Mouse (Mus musculus) midbrain, embryonic 15.5 days (tissue): ENCODE measurements around the gene Gse1. TPM values are rescaled to one million over a fixed set of nuclear protein-coding genes. Genes with fewer than 3 reads are reported as not detected.
A peak's percentile ranks its signal among the peaks of the same experiment; 100 is the strongest.

ENCODE experiments used
- ATAC-seq: fragments of 200-750 bp; cut with Nextera tagmentation; replicated peaks from 2 replicates; pipeline ENCODE4 v1.8.0; 2017; ENCODE audit warnings: moderate TSS enrichment
- H3K27ac ChIP-seq: fragments of 300-500 bp; sonication (generic); 2 replicates; pipeline ENCODE4 v1.5.1; 2015; ENCODE audit warnings: mild to moderate bottlenecking, inconsistent platforms
- H3K27me3 ChIP-seq: fragments of 300-500 bp; sonication (generic); replicated peaks from 2 replicates; pipeline ENCODE4 v1.6.1; 2015; ENCODE audit warnings: inconsistent platforms
- H3K36me3 ChIP-seq: fragments of 300-500 bp; sonication (generic); replicated peaks from 2 replicates; pipeline ENCODE4 v1.6.1; 2015; ENCODE audit warnings: inconsistent platforms
- H3K4me1 ChIP-seq: fragments of 300-500 bp; sonication (generic); 2 replicates; pipeline ENCODE4 v1.6.1; 2015; ENCODE audit warnings: inconsistent platforms
- H3K4me2 ChIP-seq: fragments of 300-500 bp; sonication (generic); 2 replicates; pipeline ENCODE4 v1.6.1; 2015; ENCODE audit warnings: inconsistent platforms, mild to moderate bottlenecking, moderate library complexity
- H3K4me3 ChIP-seq: fragments of 300-500 bp; sonication (generic); 2 replicates; pipeline ENCODE4 v1.5.1; 2015; ENCODE audit warnings: mild to moderate bottlenecking, inconsistent platforms
- H3K9ac ChIP-seq: fragments of 300-500 bp; sonication (generic); 2 replicates; pipeline ENCODE4 v1.6.1; 2015; ENCODE audit warnings: mild to moderate bottlenecking, inconsistent platforms
- H3K9me3 ChIP-seq: fragments of 300-500 bp; sonication (generic); 2 replicates; pipeline ENCODE4 v1.6.1; 2016; ENCODE audit warnings: inconsistent platforms
- WGBS: fragments of 180-500 bp; shearing (Covaris S2); methylation state at CpG from one replicate; pipeline ENCODE4 v1.1.7; 2015; ENCODE audit warnings: mixed read lengths; 5-methylcytosine and 5-hydroxymethylcytosine counted together
- polyA plus RNA-seq: library from polyadenylated mRNA; unstranded; fragments of >200 nt; fragmentation: Nextera tagmentation; extraction: Ambion mirVana; gene quantifications from 2 replicates; pipeline ENCODE4 v1.2.1, GENCODE M21; 2015

Gene Gse1
- polyA plus RNA-seq, 1 experiment from 2014 or later = 21.2 TPM

DNA sequence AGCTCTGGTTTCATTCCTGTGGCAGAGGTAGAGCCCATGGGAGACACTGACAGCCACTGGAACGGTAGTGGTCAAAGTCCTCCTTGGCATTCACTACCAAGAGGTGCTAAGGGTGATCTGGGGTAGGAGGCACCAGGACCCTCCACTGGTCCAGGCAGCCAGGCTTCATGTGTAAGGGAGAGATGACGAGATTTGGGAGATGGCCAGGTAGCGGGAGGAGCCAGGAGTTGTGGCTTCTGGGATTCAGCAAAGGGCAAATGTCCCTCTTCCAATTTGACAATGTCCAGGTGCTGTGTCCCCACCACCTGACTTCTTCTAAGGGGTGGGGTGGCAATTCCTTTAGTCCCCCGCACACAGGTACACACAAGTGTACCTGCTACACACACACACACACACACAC lies 184.1 kb downstream of the Gse1 start:
- peaks cover 86% of the 10 kb centered on the region for H3K4me1 ChIP-seq
- no peak overlapping the region for H3K9ac ChIP-seq
- no peaks in the 10 kb centered on the region for H3K9me3 ChIP-seq
- H3K27ac ChIP-seq = 0 out of 2 replicates have a peak overlapping the region, but pooled peaks have one; percentile 48
- H3K4me2 ChIP-seq = no peak overlapping the region
- ATAC-seq = no peak
- H3K36me3 ChIP-seq = no peaks in the 10 kb centered on the region
- no peak overlapping the region for H3K4me3 ChIP-seq
- WGBS = 90% methylated on average over 4 of the region's 4 CpGs
- H3K27me3 ChIP-seq = no peaks in the 10 kb centered on the region

DNA sequence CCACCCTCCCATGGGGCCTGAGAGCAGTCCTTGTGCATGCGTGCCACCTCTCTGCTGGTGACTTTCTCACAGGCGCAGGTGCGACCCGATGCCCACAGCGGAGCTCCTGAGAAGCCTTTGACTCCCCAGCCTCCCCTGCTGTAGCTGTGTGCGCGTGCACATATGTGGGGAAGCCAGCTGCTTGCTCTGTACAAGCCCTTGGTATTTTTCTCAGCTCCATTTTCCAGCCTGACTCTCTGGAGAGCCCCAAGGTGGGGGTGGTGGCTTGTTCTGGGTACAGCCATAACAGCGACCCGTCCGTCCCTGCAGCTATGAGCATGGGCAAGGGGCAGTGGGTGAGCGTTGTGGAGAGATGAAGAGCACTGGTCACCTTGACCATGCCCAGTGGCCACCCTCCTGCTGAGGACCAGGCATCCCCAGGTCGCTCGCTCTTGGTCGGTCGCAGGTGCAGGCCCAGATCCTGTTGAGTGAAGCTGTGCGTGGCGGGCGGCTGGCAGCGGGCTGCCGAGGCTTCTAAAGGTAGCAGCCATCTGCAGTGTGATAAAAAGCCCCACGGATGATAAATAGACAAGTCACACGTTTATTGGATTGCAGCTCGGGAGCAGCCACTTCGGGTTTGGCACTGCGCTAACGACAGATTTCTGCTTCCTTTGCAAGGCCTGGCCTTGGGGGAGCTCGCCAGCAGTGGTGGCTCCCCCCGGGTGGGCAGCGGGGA lies 184.8 kb downstream of the Gse1 start:
- ATAC-seq = no peak
- H3K27ac ChIP-seq = peak overlapping the region; percentile 48
- H3K9ac ChIP-seq = 0 out of 2 replicates have a peak overlapping the region, but pooled peaks have one; percentile 3
- no peaks in the 10 kb centered on the region for H3K27me3 ChIP-seq
- H3K4me1 ChIP-seq = peaks cover 86% of the 10 kb centered on the region
- WGBS = 52% methylated on average over 29 of the region's 29 CpGs
- H3K4me3 ChIP-seq = no peak overlapping the region
- H3K9me3 ChIP-seq = no peaks in the 10 kb centered on the region
- no peaks in the 10 kb centered on the region for H3K36me3 ChIP-seq
- H3K4me2 ChIP-seq = no peak overlapping the region

DNA sequence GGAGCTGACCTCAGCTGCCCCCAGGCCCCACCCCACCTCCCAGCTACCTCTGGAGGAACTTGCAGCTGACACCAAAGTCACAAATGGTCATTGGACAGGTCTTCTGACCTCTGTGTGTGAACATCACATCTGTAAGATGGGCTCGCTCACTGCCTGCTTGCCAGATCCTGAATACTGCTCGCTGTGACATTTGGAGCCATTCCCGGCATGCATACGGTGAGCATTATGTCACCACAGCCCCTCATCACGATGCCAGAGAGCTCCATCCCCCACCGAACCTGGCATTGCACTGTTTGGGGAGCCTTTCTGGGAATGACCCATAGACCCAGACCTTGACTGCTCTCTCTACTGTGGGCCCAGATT lies 185.4 kb downstream of the Gse1 start:
- Histone ChIP-seq H3K36me3 (no peaks in the 10 kb centered on the region), H3K4me1 (peaks cover 85% of the 10 kb centered on the region), H3K4me2 (no peak overlapping the region), H3K27me3 (no peaks in the 10 kb centered on the region), H3K9ac (0 out of 2 replicates have a peak overlapping the region, but pooled peaks have one; percentile 3), H3K9me3 (no peaks in the 10 kb centered on the region), H3K4me3 (no peak overlapping the region), H3K27ac (peak overlapping the region; percentile 48)
- ATAC-seq = no peak
- 73% methylated on average over 6 of the region's 6 CpGs for WGBS

DNA sequence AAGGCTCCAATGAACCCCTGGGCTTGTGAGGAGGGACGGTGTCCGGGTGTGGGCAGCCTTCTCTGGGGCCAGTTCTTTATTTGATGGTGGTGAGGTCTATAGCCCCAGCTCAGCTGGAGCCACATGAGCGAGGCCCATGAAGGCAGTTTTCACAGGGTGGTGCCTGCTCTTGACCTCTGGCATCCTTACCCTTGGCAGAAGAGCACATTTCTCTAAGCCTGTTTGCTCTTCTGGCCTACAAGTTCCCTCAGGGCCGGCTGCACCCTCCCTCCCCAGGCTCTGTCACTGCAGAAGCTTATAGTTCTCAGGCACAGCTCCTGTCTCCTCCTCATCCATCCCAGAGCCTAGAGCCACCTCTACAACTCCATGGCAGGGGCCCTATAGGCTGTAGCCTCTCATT lies 186.0 kb downstream of the Gse1 start:
- Histone ChIP-seq H3K36me3 (no peaks in the 10 kb centered on the region), H3K9ac (no peak overlapping the region)
- 76% methylated on average over 4 of the region's 4 CpGs for WGBS

DNA sequence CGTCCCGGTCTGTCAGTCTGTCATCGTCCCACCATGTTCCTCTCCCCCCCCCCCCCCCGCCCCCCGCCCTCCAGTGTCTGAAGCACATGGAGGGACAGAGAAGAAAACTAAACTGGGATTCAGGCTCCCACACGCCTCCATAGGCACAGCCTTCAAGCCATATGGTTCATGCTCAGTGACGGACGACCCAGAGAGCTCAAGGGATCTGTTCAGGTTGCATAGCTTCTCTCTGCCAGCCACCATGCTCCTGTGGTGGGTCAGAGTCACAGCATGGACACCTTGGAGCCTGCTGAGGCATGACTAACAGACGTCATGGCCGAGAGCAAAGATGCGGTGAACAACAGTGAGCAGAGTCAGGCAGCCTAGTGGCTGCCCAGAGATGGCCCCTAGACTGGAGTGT lies 187.2 kb downstream of the Gse1 start:
- Histone ChIP-seq H3K9ac (no peak overlapping the region), H3K27me3 (no peaks in the 10 kb centered on the region), H3K4me1 (peaks cover 74% of the 10 kb centered on the region), H3K4me2 (no peak overlapping the region), H3K4me3 (no peak overlapping the region), H3K27ac (peak overlapping the region; percentile 92), H3K36me3 (no peaks in the 10 kb centered on the region), H3K9me3 (no peaks in the 10 kb centered on the region)
- ATAC-seq = no peak
- WGBS = 54% methylated on average over 10 of the region's 11 CpGs

More for the DNA sequence above, 186.0 kb downstream of the Gse1 start:
- Histone ChIP-seq H3K27ac (no peak overlapping the region), H3K4me1 (peaks cover 80% of the 10 kb centered on the region), H3K4me3 (no peak overlapping the region), H3K9me3 (no peaks in the 10 kb centered on the region), H3K4me2 (no peak overlapping the region), H3K27me3 (no peaks in the 10 kb centered on the region)
- no peak for ATAC-seq

DNA sequence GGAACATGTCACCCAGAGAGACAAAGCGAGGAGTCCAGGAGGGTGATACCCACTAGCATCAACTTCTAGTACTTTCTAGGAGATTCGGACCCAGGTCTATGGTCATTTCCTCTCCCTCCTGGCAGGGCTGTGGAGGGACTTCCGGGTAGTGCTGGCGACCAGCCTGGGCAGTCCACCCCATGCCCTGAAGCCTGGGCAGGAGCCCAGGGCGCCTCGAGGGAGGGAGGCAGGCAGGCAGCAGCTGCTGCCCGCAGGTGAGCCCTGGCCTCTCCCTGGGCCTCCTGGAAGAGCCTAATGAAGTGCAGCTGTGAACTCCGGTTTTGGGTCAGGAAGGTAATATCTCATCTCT lies 187.9 kb downstream of the Gse1 start:
- Histone ChIP-seq H3K4me3 (no peak overlapping the region), H3K9me3 (no peaks in the 10 kb centered on the region), H3K9ac (peak overlapping the region; percentile 5; the same call in 1 of the 2 replicates), H3K4me2 (peak overlapping the region; percentile 31; the same call in 1 of the 2 replicates), H3K27ac (peak overlapping the region; percentile 92), H3K27me3 (no peaks in the 10 kb centered on the region), H3K4me1 (peaks cover 71% of the 10 kb centered on the region), H3K36me3 (no peaks in the 10 kb centered on the region)
- ATAC-seq = no peak
- WGBS = 38% methylated on average over 8 of the region's 8 CpGs

DNA sequence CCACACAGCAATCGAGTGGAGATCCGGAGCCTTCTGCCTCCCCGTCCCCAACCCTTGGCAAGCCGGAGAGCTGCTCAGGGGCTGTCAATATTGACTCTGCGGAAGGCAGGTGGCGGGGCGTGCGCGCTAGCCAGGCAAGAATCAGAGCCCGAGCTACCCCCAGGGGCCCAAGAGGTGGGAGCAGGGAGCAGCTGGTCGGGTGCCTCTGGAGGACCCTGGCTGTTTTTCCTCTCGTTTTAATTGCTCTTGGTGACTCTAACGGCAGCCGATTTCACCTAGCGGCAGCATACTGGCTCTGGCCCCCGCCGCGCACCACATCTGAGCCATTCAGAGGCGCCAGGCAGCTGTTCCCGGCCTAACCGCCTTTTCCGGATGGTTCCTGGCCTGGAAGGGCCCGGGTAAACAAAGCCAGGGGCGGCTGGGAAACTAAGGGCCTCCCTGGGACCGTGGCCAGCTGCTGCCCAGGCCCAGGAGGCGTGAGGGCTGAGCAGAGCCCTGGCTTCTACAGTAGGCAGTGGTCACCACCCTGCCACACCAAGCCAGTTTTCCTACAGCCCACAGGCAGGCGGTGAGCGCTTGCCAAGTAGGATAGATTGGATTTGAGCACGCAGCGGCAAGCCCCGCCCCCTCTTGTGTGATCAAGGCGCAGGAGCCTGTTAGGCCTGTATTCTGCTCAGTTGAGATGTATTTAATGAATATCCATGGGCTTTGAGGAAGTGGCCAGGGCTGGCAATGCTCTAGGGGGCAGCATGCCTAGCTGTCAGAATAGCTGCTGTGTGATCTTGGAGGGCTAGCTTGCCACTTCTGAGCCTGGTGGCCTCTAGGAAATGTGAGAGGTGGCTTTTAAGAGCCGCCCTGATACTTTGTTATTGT lies 188.5 kb downstream of the Gse1 start:
- peak overlapping the region; percentile 31 for H3K4me2 ChIP-seq
- H3K4me1 ChIP-seq = peaks cover 71% of the 10 kb centered on the region
- H3K27me3 ChIP-seq = no peaks in the 10 kb centered on the region
- H3K27ac ChIP-seq = peak overlapping the region; percentile 92
- peak; percentile 74 for ATAC-seq
- H3K9me3 ChIP-seq = no peaks in the 10 kb centered on the region
- WGBS = 4% methylated on average over 33 of the region's 33 CpGs
- H3K9ac ChIP-seq = peak overlapping the region; percentile 5; the same call in 1 of the 2 replicates
- no peak overlapping the region for H3K4me3 ChIP-seq
- H3K36me3 ChIP-seq = no peaks in the 10 kb centered on the region

DNA sequence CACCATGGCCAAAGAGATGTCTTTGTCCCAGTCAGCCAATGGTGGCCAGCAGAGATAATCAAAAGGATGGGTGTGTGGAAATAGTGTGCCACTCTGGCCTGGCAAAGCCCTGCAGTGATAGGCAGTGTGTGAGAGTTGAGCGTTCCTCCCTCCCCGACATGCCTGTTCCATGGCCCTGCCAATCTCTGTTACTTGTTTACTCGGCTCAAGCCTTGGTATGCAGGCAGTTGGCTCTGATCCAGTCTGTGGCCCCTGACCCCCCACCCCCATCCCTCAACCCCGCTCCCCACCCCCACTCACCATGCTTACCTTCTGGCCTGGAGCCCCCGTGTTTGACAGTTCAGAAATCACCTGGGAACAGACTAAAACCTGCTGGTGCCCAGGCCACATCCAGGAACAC lies 189.9 kb downstream of the Gse1 start:
- H3K27ac ChIP-seq = peak overlapping the region; percentile 92
- WGBS = 77% methylated on average over 5 of the region's 5 CpGs
- no peak overlapping the region for H3K4me2 ChIP-seq
- H3K4me1 ChIP-seq = peaks cover 70% of the 10 kb centered on the region
- H3K27me3 ChIP-seq = no peaks in the 10 kb centered on the region
- no peaks in the 10 kb centered on the region for H3K36me3 ChIP-seq
- no peak for ATAC-seq
- H3K4me3 ChIP-seq = no peak overlapping the region
- H3K9me3 ChIP-seq = no peaks in the 10 kb centered on the region
- no peak overlapping the region for H3K9ac ChIP-seq

DNA sequence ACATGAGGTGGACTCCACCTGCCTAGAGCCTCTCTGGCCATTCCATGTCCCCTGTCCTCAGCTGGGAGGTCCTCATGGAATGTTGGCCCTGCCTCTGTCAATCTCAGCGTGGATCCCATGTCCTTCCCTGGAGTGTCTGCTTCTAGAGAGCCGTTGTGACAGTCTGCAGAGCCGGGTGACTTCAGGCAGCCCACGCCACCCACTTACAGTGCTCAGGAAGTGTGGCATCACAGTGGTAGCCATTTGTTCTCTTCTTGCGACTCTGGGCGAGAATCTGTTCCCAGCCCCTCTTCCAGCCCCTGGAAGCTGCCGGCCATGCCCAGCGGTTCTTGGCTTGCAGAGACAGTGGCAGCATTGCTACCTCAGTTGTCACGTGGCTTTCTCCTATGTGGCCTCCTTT lies 191.4 kb downstream of the Gse1 start:
- Histone ChIP-seq H3K36me3 (no peaks in the 10 kb centered on the region), H3K27ac (no peak overlapping the region), H3K4me2 (no peak overlapping the region), H3K9me3 (no peaks in the 10 kb centered on the region), H3K4me1 (peaks cover 74% of the 10 kb centered on the region), H3K27me3 (no peaks in the 10 kb centered on the region), H3K4me3 (no peak overlapping the region), H3K9ac (no peak overlapping the region)
- ATAC-seq = no peak
- 86% methylated on average over 9 of the region's 9 CpGs for WGBS

DNA sequence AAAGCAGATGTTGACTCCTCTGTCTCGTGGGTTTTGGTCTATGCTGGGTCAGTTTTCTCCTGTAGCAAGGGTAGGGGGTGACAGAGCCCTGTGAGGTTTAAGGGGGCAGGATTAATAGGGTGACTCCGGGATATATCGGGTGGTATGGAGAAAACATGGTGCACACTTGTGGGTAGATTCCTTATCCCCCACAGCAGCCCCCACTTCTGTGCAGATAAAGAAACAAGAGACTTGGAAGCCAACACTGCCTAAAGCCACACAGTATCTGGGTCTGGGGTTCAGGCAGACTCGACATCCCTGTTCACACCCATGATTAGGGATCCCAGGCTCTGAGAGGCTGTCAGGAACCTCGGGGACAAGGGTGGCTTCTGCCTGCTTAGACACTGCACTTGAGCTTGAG lies 192.0 kb downstream of the Gse1 start:
- Histone ChIP-seq H3K9ac (no peak overlapping the region), H3K9me3 (no peaks in the 10 kb centered on the region)
- WGBS = 79% methylated on average over 5 of the region's 5 CpGs

DNA sequence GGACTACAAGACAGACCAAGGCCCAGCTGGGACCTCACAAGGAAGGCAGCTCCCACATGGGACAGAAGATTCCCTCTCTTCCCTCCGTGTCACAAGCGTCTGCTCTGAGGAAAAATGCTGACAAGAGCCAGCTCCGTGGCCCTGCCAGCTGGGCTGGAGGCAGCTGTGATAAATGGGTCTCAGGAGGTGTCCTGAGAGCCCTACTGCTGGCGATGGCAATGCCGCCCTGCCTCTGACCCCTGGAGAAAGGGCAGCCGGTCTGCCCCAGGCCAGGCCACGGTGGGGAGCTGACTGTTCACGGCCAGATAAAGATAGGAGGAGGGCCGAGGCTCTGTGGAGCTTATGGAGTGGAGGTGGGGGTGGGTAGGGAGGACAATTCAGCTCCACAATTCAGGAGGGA lies 193.4 kb downstream of the Gse1 start:
- H3K27ac ChIP-seq = no peak overlapping the region
- H3K27me3 ChIP-seq = no peaks in the 10 kb centered on the region
- 13% methylated on average over 9 of the region's 9 CpGs for WGBS
- no peaks in the 10 kb centered on the region for H3K9me3 ChIP-seq
- no peak overlapping the region for H3K9ac ChIP-seq
- H3K4me2 ChIP-seq = no peak overlapping the region
- H3K36me3 ChIP-seq = no peaks in the 10 kb centered on the region
- no peak overlapping the region for H3K4me3 ChIP-seq
- ATAC-seq = no peak
- peaks cover 80% of the 10 kb centered on the region for H3K4me1 ChIP-seq

More for the DNA sequence above, 192.0 kb downstream of the Gse1 start:
- no peak overlapping the region for H3K27ac ChIP-seq
- no peak for ATAC-seq
- H3K4me1 ChIP-seq = peaks cover 79% of the 10 kb centered on the region
- no peak overlapping the region for H3K4me3 ChIP-seq
- no peaks in the 10 kb centered on the region for H3K27me3 ChIP-seq
- H3K36me3 ChIP-seq = no peaks in the 10 kb centered on the region
- no peak overlapping the region for H3K4me2 ChIP-seq

DNA sequence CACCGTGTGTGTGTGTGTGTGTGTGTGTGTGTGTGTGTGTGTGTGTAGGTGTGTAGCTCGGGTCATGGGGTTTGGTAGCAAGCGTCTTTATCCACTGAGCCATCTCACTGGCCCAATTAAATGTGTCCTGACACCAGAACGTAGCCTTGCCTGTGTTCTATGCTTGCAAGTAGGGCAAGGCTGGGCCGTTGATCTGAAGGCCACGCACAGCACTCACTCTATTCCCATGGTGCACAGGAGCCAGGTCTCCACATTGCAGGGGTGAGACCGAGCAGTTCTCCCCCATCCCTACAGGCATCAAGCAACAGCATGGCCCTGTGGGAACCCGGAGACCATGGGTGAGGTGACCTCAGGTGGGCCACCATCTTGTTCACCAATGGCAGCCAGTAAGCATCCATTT lies 194.0 kb downstream of the Gse1 start:
- Histone ChIP-seq H3K4me3 (no peak overlapping the region), H3K9ac (no peak overlapping the region), H3K27ac (no peak overlapping the region), H3K36me3 (no peaks in the 10 kb centered on the region), H3K9me3 (no peaks in the 10 kb centered on the region), H3K4me2 (no peak overlapping the region), H3K27me3 (no peaks in the 10 kb centered on the region), H3K4me1 (peaks cover 80% of the 10 kb centered on the region)
- 81% methylated on average over 8 of the region's 8 CpGs for WGBS
- ATAC-seq = no peak
